Mouse (Mus musculus) cerebellum, adult 2 months (tissue): ENCODE measurements around the gene Nlrc4.

Source experiments
- CTCF ChIP-seq: fragments of 200-500 bp; IDR thresholded peaks from 2 replicates; pipeline ENCODE4 v1.5.1; 2011; ENCODE audit warnings: low read depth, mild to moderate bottlenecking, control low read depth, low read length, moderate library complexity, borderline replicate concordance; ENCODE audit not compliant: insufficient read depth
- POLR2A ChIP-seq: fragments of 200-500 bp; IDR thresholded peaks from 2 replicates; pipeline ENCODE4 v1.6.1; 2011; ENCODE audit warnings: low read length, control low read depth, borderline replicate concordance; ENCODE audit not compliant: insufficient read depth

- TF ChIP-seq CTCF (no peak), POLR2A (no peak)
These were observed 30.9 kb upstream of the Nlrc4 start for GRCm38 (mm10) chr17:74489901-74490220.
